Mouse (Mus musculus) skeletal muscle tissue, postnatal 0 days (tissue): Measurements from ENCODE around the gene Pxt1. TPM values are rescaled to one million over a fixed set of nuclear protein-coding genes. Genes with fewer than 3 reads are reported as not detected.

Experiments used
- polyA plus RNA-seq: library from polyadenylated mRNA; unstranded; fragments of >200 nt; fragmentation: Nextera tagmentation; extraction: Ambion mirVana; gene quantifications from 2 replicates; pipeline ENCODE4 v1.2.1, GENCODE M21; 2015

The Pxt1 gene
- polyA plus RNA-seq: 0.44 and 0.45 TPM in 2 replicates

DNA sequence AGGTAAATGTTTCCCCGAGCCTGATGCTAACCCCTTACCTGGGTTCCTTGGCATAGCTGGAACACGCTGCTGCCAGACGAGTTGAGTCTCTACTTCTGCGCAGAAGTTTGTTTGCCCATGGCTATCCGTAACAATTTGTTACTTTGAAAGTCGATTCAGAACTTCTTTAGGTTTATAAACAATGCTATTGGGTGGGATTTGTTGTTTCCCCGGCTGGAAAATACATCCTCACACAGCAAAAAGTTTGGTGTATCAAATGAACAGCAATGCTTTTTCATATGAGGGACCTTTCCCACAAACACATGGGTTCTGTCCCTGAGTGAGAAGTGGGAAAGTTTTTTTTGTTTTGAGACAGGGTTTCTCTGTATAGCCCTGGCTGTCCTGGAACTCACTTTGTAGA lies at the start of gene Pxt1:
Gene Pxt1 (minus strand): TSS at position 101 of the 400 bp plus-strand sequence.

GRCm38 (mm10) chr17:28951831-28952799 lies 8.5 kb upstream of the Pxt1 start, which contains the start of gene Kctd20:
Gene Kctd20, plus strand, starts transcription at chr17:28951950.

DNA sequence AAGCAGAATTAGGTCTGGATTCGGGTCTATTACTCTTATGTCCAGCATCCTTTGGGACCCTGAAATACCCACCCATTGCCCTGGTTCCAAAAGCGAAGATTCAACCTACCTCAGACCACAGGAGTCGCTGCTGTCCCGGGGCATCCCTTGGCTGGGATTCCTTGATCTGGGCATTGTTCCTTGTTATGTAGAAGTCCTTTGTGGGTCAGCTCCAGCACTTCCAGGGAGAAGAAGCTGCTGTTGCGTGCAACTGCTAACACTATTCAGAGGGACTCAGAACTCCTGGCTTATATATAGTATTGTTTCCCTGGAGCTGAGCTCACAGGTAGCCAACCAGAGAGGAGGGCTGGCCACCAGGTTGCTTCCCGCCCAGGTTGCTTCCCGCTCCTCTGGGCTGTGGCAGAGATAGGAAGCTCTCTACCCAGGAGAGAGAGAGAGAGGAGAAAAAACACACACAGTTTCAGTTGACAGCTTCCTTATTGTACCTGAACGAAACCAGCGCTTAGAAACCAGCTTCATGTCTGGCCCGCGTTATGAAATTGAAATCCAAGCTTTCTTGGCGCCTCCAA lies 28.5 kb downstream of the Pxt1 start, which contains the start of gene 4930539E08Rik:
Gene 4930539E08Rik (minus strand): TSS at position 265 of the 569 bp plus-strand sequence.

Other genes starting within 250 kb of the Pxt1 start
- gene AC170998.1, start 217.8 kb downstream of the Pxt1 start, polyA plus RNA-seq: 0.90 and 1.1 TPM in 2 replicates
- gene Mapk13, start 174.5 kb downstream of the Pxt1 start, polyA plus RNA-seq: 0.97 and 5.9 TPM in 2 replicates
- gene Brpf3, start 142.8 kb downstream of the Pxt1 start, polyA plus RNA-seq: 3.0 and 3.4 TPM in 2 replicates
- 0.63 TPM in 1 of 2 replicates, not detected in the other for gene Pnpla1, start 85.4 kb downstream of the Pxt1 start, polyA plus RNA-seq
- gene 4930539E08Rik, start 28.5 kb downstream of the Pxt1 start, polyA plus RNA-seq: 0.06 and 0.07 TPM in 2 replicates
- 37.8 and 40.0 TPM in 2 replicates for gene Kctd20, start 8.1 kb upstream of the Pxt1 start, polyA plus RNA-seq
- gene Stk38, start 64.2 kb upstream of the Pxt1 start, polyA plus RNA-seq: 58.2 and 58.7 TPM in 2 replicates
- gene Srsf3, start 88.8 kb upstream of the Pxt1 start, polyA plus RNA-seq: 130 and 166 TPM in 2 replicates
- 506 and 575 TPM in 2 replicates for gene Cdkn1a, start 147.1 kb upstream of the Pxt1 start, polyA plus RNA-seq
- 2.3 and 3.9 TPM in 2 replicates for gene Rab44, start 170.3 kb upstream of the Pxt1 start, polyA plus RNA-seq